Mouse (Mus musculus) embryonic facial prominence, embryonic 14.5 days (tissue): ENCODE measurements around the gene Hp1bp3. TPM values are rescaled to one million over a fixed set of nuclear protein-coding genes. Genes with fewer than 3 reads are reported as not detected.
A peak's percentile ranks its signal among the peaks of the same experiment; 100 is the strongest.

Source experiments
- ATAC-seq: fragments of 200-750 bp; cut with Nextera tagmentation; 2 replicates; pipeline ENCODE4 v1.8.0; 2017; ENCODE audit warnings: low read depth, moderate number of reproducible peaks, moderate TSS enrichment
- DNase-seq: peaks from one replicate; pipeline ENCODE4 v3.0.0-alpha.2; 2015; ENCODE audit warnings: low spot score
- H3K27ac ChIP-seq: fragments of 300-500 bp; sonication (generic); replicated peaks from 2 replicates; pipeline ENCODE4 v1.5.1; 2014; ENCODE audit warnings: low read depth, mild to moderate bottlenecking, low read length, moderate library complexity
- H3K27me3 ChIP-seq: fragments of 300-500 bp; sonication (generic); replicated peaks from 2 replicates; pipeline ENCODE4 v1.6.1; 2014; ENCODE audit warnings: low read length; ENCODE audit not compliant: control insufficient read depth, insufficient read depth
- H3K36me3 ChIP-seq: fragments of 300-500 bp; sonication (generic); 2 replicates; pipeline ENCODE4 v1.6.1; 2014; ENCODE audit warnings: low read length, mixed read lengths; ENCODE audit not compliant: control insufficient read depth, insufficient read depth
- H3K4me1 ChIP-seq: fragments of 300-500 bp; sonication (generic); 2 replicates; pipeline ENCODE4 v1.6.1; 2014; ENCODE audit warnings: antibody characterized with exemption, low read length; ENCODE audit not compliant: control insufficient read depth, insufficient read depth
- H3K4me2 ChIP-seq: fragments of 300-500 bp; sonication (generic); 2 replicates; pipeline ENCODE4 v1.6.1; 2014; ENCODE audit warnings: low read depth, mild to moderate bottlenecking, low read length, moderate library complexity, mixed read lengths
- H3K4me3 ChIP-seq: fragments of 300-500 bp; sonication (generic); 2 replicates; pipeline ENCODE4 v1.5.1; 2014; ENCODE audit warnings: low read depth, mild to moderate bottlenecking, low read length
- H3K9ac ChIP-seq: fragments of 300-500 bp; sonication (generic); 2 replicates; pipeline ENCODE4 v1.6.1; 2014; ENCODE audit warnings: low read depth, mild to moderate bottlenecking, low read length, moderate library complexity, mixed read lengths
- H3K9me3 ChIP-seq: fragments of 300-500 bp; sonication (generic); 2 replicates; pipeline ENCODE4 v1.6.1; 2016; ENCODE audit warnings: low read length; ENCODE audit not compliant: control insufficient read depth
- WGBS: fragments of 180-500 bp; shearing (Covaris S2); extraction: QIAGEN DNeasy Blood & Tissue Kit; methylation state at CpG from one replicate; pipeline ENCODE4 v1.1.7; 2014; 5-methylcytosine and 5-hydroxymethylcytosine counted together
- polyA plus RNA-seq: library from polyadenylated mRNA; unstranded; fragments of >200 nt; fragmentation: Nextera tagmentation; extraction: Ambion mirVana; gene quantifications from 2 replicates; pipeline ENCODE4 v1.2.1, GENCODE M21; 2014

Hp1bp3 gene
- polyA plus RNA-seq, 1 experiment from 2014 or later, result 145 TPM

DNA sequence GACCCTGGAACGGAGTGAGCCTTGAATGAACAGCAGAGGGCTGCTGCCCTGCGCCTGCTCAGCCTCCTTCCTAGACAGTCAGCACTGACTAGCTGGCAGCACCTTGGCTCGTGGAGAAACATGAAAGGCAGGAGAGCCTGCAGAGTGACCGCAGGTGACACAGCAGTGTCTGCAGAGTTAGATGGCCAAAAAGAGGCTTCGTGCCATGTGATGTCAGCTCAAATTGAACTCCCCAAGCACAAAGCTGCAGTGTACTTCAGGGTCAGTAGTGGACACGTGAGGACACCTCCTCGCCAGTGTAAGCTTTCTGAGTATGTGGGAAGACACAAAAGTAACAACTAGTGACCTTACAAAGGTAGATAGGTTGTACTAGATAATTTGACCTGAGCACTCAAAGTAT, 30.1 kb upstream of the Hp1bp3 start:
- DNase-seq (no peak), ATAC-seq (no peak)
- WGBS, result 91% methylated on average over 7 of the region's 7 CpGs
- Histone ChIP-seq H3K27me3 (no peaks in the 10 kb centered on the region), H3K4me1 (no peaks in the 10 kb centered on the region), H3K9ac (no peak overlapping the region), H3K36me3 (peaks cover 94% of the 10 kb centered on the region), H3K27ac (no peak overlapping the region), H3K9me3 (no peaks in the 10 kb centered on the region), H3K4me2 (no peak overlapping the region), H3K4me3 (no peak overlapping the region)

DNA sequence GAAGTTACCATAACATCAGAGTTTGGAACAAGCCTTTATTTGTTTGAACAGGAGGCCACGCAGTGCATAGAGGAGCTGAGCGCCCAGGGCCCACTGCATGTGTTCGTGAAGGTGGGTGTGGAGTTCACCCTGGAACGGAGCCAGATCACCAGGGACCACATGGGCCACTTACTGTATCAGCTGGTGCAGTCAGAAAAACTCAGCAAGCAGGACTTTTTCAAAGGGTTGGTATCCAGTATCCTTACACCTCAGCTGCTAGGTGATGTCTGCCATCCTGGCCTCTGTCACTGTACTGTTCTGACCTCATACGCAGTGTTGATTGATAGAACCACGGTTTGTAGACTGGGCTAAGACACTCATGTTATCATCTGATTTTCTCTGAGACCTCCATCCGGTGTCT, 28.1 kb upstream of the Hp1bp3 start:
- no peak overlapping the region for H3K4me3 ChIP-seq
- H3K27me3 ChIP-seq, result no peaks in the 10 kb centered on the region
- DNase-seq (no peak), ATAC-seq (no peak)
- no peaks in the 10 kb centered on the region for H3K9me3 ChIP-seq
- H3K9ac ChIP-seq, result no peak overlapping the region
- H3K4me1 ChIP-seq, result no peaks in the 10 kb centered on the region
- no peak overlapping the region for H3K4me2 ChIP-seq
- H3K27ac ChIP-seq, result no peak overlapping the region
- peaks cover 96% of the 10 kb centered on the region for H3K36me3 ChIP-seq
- WGBS, result 87% methylated on average over 7 of the region's 7 CpGs

DNA sequence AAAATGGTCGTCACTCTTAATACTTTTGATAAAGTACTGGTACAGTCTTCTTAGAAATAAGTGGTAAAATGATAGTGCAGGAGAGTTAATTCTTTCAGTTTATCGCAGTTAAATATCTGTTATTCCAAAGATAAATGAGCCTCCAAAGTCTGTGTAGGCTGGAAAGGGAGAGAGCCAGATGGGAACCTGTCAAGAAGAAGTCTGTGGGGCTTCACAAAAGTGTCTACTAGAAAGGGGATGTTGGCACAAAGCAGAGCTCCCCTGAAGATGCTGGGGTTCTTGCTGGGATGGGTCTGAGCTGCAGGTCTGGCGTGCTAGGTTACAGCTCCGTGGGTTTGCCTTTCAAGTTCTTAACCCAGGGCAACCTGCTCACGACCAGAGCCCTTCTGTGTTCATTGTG, 23.5 kb upstream of the Hp1bp3 start:
- H3K27ac ChIP-seq, result no peak overlapping the region
- H3K27me3 ChIP-seq, result no peaks in the 10 kb centered on the region
- DNase-seq (no peak), ATAC-seq (no peak)
- no peak overlapping the region for H3K4me3 ChIP-seq
- H3K4me2 ChIP-seq, result no peak overlapping the region
- peaks cover 96% of the 10 kb centered on the region for H3K36me3 ChIP-seq
- 85% methylated on average over 5 of the region's 5 CpGs for WGBS
- no peaks in the 10 kb centered on the region for H3K4me1 ChIP-seq
- H3K9ac ChIP-seq, result no peak overlapping the region
- no peaks in the 10 kb centered on the region for H3K9me3 ChIP-seq

DNA sequence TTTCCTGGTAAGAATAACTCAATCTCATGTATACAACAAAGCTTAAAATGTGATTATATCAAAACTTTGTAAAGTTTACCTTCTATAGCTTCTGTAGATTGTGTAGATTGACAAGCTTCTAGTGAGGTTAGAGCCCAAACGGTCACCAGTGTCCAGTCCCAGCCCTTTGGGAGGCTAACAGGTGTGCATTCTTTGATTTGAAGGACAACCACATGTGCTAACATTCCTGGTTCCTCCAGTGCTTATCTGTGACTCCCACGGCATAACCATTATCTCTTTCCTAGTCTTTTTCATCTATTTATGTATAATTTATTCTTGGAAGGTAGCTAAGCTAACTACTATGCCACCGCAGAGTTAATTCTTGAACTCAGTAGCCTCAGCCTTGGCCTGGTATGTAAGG, 15.3 kb upstream of the Hp1bp3 start:
- Histone ChIP-seq H3K27ac (no peak overlapping the region), H3K4me2 (no peak overlapping the region), H3K9me3 (no peaks in the 10 kb centered on the region), H3K36me3 (peaks cover 95% of the 10 kb centered on the region), H3K4me3 (no peak overlapping the region), H3K4me1 (no peaks in the 10 kb centered on the region), H3K27me3 (no peaks in the 10 kb centered on the region), H3K9ac (no peak overlapping the region)
- DNase-seq (no peak), ATAC-seq (no peak)
- 67% methylated on average over 3 of the region's 3 CpGs for WGBS

DNA sequence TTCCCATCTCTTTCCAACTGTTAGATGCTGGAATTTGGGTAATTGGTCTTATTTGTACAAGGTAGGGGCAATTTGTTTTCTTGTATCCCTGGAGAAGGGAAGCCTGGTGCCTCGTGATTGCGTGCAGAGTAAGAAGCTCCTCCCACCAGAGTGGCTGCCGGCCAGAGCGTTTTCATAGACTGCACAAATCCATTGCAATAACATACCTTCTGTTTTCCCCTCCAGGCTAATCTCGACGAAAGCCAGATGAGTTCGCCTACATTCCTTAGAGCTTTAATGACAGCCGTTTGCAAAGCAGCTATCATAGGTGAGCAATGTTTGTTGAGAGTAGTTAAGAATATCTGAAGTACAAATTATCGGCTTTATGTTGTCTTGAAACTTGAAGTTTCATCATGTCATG, 14.4 kb upstream of the Hp1bp3 start:
- no peak overlapping the region for H3K9ac ChIP-seq
- H3K36me3 ChIP-seq, result peaks cover 94% of the 10 kb centered on the region
- no peak for ATAC-seq
- H3K27me3 ChIP-seq, result no peaks in the 10 kb centered on the region
- peak; percentile 57 for DNase-seq
- H3K4me3 ChIP-seq, result no peak overlapping the region
- WGBS, result 59% methylated on average over 9 of the region's 9 CpGs
- no peak overlapping the region for H3K4me2 ChIP-seq
- no peaks in the 10 kb centered on the region for H3K4me1 ChIP-seq
- H3K27ac ChIP-seq, result no peak overlapping the region
- no peaks in the 10 kb centered on the region for H3K9me3 ChIP-seq

DNA sequence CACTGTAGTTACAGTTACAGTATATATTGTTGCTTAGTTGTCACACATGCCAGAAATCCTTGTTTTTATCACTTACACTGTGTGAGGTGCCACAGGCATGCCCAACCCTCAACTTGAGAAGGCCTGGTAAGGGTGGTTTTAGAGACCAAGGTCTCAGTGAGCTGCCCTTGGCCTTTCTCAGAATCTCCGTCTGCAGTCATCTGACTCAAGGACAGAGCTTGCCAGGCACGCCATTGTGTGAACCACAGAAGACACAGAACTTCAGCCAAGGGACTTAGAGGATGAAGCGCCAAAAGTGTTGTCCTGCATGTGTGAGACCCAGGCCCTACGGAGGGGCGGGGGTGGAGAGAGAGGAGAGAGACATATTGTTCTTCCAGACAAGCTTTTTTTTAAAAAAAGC, 6.0 kb upstream of the Hp1bp3 start:
- Histone ChIP-seq H3K9ac (no peak overlapping the region), H3K27me3 (no peaks in the 10 kb centered on the region), H3K36me3 (peaks cover 45% of the 10 kb centered on the region), H3K4me2 (no peak overlapping the region), H3K9me3 (no peaks in the 10 kb centered on the region), H3K4me3 (no peak overlapping the region), H3K27ac (no peak overlapping the region), H3K4me1 (no peaks in the 10 kb centered on the region)
- ATAC-seq (no peak), DNase-seq (no peak)
- 91% methylated on average over 5 of the region's 5 CpGs for WGBS

DNA sequence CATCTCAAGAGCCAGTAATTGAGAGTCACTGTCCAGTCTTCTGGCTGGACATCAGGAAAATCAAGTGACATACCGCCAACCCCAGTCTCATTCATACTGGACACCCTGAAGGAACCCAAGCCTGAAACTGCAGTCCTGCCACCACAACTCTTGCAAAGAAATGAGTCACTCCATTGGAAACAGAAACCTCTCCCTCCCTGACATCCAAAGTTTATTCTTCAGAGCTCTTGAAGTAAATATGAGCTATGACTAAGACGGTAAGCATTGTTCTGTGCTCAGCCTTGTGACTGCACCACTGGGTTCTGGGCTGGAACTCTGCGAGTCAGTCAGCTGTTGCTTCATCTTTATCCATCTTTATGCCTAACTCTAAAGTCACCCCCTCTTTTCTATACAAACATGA, 2.2 kb upstream of the Hp1bp3 start:
- ATAC-seq (no peak), DNase-seq (no peak)
- WGBS, result 86% methylated on average over 3 of the region's 3 CpGs
- Histone ChIP-seq H3K4me1 (peaks cover 15% of the 10 kb centered on the region), H3K27ac (no peak overlapping the region), H3K9ac (no peak overlapping the region), H3K4me2 (no peak overlapping the region), H3K4me3 (no peak overlapping the region), H3K27me3 (no peaks in the 10 kb centered on the region), H3K9me3 (no peaks in the 10 kb centered on the region), H3K36me3 (peaks cover 14% of the 10 kb centered on the region)

DNA sequence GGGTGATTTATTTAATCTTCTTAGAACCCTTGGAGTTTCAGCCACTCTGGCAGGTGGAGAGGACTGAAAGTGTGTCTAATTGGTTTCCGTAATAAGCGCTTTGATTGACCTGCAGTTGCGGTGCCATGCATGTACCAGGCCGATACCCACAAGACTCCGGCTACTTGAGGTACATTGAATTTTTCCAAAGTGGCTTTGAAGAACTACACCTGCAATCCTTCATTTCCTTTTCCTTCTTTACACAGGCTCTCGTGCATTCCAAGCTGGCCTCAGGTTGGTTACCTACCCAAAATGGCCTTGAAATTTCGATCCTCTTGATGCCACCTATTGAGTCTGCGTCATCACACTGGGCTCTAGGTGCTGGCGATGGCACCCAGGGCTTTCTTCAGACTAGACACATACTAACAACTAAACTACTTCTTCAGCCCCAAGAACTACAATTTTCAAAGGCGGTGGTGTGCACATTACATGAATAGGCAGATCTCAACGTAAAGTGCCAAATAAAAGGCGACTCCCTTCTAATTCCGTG, 361 bp upstream of the Hp1bp3 start:
- Histone ChIP-seq H3K9me3 (no peaks in the 10 kb centered on the region), H3K36me3 (peaks cover 9% of the 10 kb centered on the region; the same call in 1 of the 2 replicates), H3K9ac (peak overlapping the region; percentile 99), H3K4me1 (peaks cover 19% of the 10 kb centered on the region), H3K4me3 (peak overlapping the region; percentile 98), H3K27me3 (no peaks in the 10 kb centered on the region), H3K27ac (peak overlapping the region; percentile 99), H3K4me2 (peak overlapping the region; percentile 75)
- ATAC-seq, result no peak
- no peak for DNase-seq
- 48% methylated on average over 13 of the region's 13 CpGs for WGBS

DNA sequence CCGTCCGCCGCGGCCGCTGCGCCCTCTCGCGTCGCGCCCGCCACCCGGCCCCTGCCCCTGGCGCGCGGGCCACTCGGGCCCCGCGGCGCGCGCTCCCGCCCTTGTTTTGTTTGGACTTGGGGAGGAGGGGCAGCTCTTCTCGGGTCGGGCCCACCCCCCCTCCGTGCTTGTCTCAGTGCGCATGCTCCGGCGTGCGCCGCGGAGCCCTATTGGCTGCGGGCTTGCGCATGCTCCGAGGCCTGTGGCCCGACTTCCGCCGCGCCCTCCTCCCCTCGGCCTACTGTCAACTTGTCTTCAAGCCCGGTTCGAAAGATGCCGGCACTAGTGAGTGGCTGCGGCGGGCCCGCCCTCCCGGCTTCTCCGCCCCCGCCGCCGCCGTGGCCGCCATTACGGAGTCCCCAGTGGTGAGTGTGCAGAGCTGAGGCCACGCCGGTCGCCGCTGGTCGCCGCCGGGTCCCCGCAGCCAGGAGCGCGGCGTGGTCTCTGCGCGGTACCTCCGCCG, 846 bp downstream of the Hp1bp3 start:
- WGBS, result 0% methylated on average over 23 of the region's 68 CpGs
- Histone ChIP-seq H3K9me3 (no peaks in the 10 kb centered on the region), H3K27ac (peak overlapping the region; percentile 99), H3K36me3 (peaks cover 14% of the 10 kb centered on the region), H3K4me1 (peaks cover 19% of the 10 kb centered on the region), H3K4me2 (peak overlapping the region; percentile 83), H3K9ac (peak overlapping the region; percentile 99), H3K27me3 (no peaks in the 10 kb centered on the region), H3K4me3 (peak overlapping the region; percentile 98)
- ATAC-seq, result peak; percentile 96
- DNase-seq, result peak; percentile 98
